Mouse (Mus musculus): ENCODE measurements around the gene Kmt2c. TPM values are rescaled to one million over a fixed set of nuclear protein-coding genes. Genes with fewer than 3 reads are reported as not detected.
A peak's percentile ranks its signal among the peaks of the same experiment; 100 is the strongest.

Kmt2c gene
- polyA plus RNA-seq, 1 experiment from 2014 or later, result 19.2 TPM

- Histone ChIP-seq H3K9me3 (ENCODE audit: control insufficient read depth, low read length) (no peaks in the 10 kb centered on the region), H3K27me3 (ENCODE audit: control insufficient read depth, insufficient read depth, low read length) (no peaks in the 10 kb centered on the region), H3K4me3 (ENCODE audit: low read depth, low read length) (no peak overlapping the region), H3K4me2 (no peak overlapping the region), H3K9ac (ENCODE audit: low read length) (no peak overlapping the region), H3K4me1 (ENCODE audit: control insufficient read depth, insufficient read depth, low read length) (no peaks in the 10 kb centered on the region), H3K27ac (ENCODE audit: low read depth, low read length) (no peak overlapping the region), H3K36me3 (ENCODE audit: control insufficient read depth, insufficient read depth, low read length) (peaks cover 9% of the 10 kb centered on the region)
- ATAC-seq (ENCODE audit: low FRiP score) (no peak), DNase-seq (ENCODE audit: low spot score, missing footprints) (peak; percentile 66)
- WGBS, result 94% methylated on average over 4 of the region's 4 CpGs
Observed at GRCm38 (mm10) chr5:25268258-25268888, 230.2 kb downstream of the Kmt2c start.

- Histone ChIP-seq H3K4me3 (ENCODE audit: low read depth, low read length) (no peak overlapping the region), H3K9ac (ENCODE audit: low read length) (no peak overlapping the region), H3K27me3 (ENCODE audit: control insufficient read depth, insufficient read depth, low read length) (no peaks in the 10 kb centered on the region), H3K36me3 (ENCODE audit: control insufficient read depth, insufficient read depth, low read length) (peaks cover 14% of the 10 kb centered on the region), H3K27ac (ENCODE audit: low read depth, low read length) (no peak overlapping the region), H3K4me1 (ENCODE audit: control insufficient read depth, insufficient read depth, low read length) (no peaks in the 10 kb centered on the region), H3K4me2 (no peak overlapping the region), H3K9me3 (ENCODE audit: control insufficient read depth, low read length) (no peaks in the 10 kb centered on the region)
- DNase-seq (ENCODE audit: low spot score, missing footprints) (peak; percentile 71), ATAC-seq (ENCODE audit: low FRiP score) (no peak)
- WGBS, result 88% methylated on average over 7 of the region's 7 CpGs
Observed at GRCm38 (mm10) chr5:25262266-25262665, 236.3 kb downstream of the Kmt2c start.

GRCm38 (mm10) chr5:25261452-25261851, 237.1 kb downstream of the Kmt2c start:
- Histone ChIP-seq H3K27me3 (ENCODE audit: control insufficient read depth, insufficient read depth, low read length) (no peaks in the 10 kb centered on the region), H3K36me3 (ENCODE audit: control insufficient read depth, insufficient read depth, low read length) (peaks cover 14% of the 10 kb centered on the region), H3K4me2 (no peak overlapping the region), H3K9me3 (ENCODE audit: control insufficient read depth, low read length) (no peaks in the 10 kb centered on the region), H3K9ac (ENCODE audit: low read length) (no peak overlapping the region), H3K4me3 (ENCODE audit: low read depth, low read length) (no peak overlapping the region), H3K27ac (ENCODE audit: low read depth, low read length) (no peak overlapping the region), H3K4me1 (ENCODE audit: control insufficient read depth, insufficient read depth, low read length) (no peaks in the 10 kb centered on the region)
- ATAC-seq (ENCODE audit: low FRiP score) (no peak), DNase-seq (ENCODE audit: low spot score, missing footprints) (peak; percentile 66)
- WGBS, result 90% methylated on average over 6 of the region's 6 CpGs

- H3K27ac ChIP-seq (ENCODE audit: low read depth, low read length), result no peak overlapping the region
- H3K4me1 ChIP-seq (ENCODE audit: control insufficient read depth, insufficient read depth, low read length), result no peaks in the 10 kb centered on the region
- no peaks in the 10 kb centered on the region for H3K9me3 ChIP-seq (ENCODE audit: control insufficient read depth, low read length)
- DNase-seq (ENCODE audit: low spot score, missing footprints) (peak; percentile 21), ATAC-seq (ENCODE audit: low FRiP score) (no peak)
- H3K27me3 ChIP-seq (ENCODE audit: control insufficient read depth, insufficient read depth, low read length), result no peaks in the 10 kb centered on the region
- peaks cover 10% of the 10 kb centered on the region for H3K36me3 ChIP-seq (ENCODE audit: control insufficient read depth, insufficient read depth, low read length)
- WGBS, result 87% methylated on average over 2 of the region's 2 CpGs
- H3K9ac ChIP-seq (ENCODE audit: low read length), result no peak overlapping the region
- H3K4me2 ChIP-seq, result no peak overlapping the region
- H3K4me3 ChIP-seq (ENCODE audit: low read depth, low read length), result no peak overlapping the region
Observed at GRCm38 (mm10) chr5:25256686-25257085, 241.9 kb downstream of the Kmt2c start.

GRCm38 (mm10) chr5:25254491-25254890, 244.1 kb downstream of the Kmt2c start:
- peak; percentile 53 for DNase-seq (ENCODE audit: low spot score, missing footprints)
- H3K9ac ChIP-seq (ENCODE audit: low read length), result no peak overlapping the region
- H3K36me3 ChIP-seq (ENCODE audit: control insufficient read depth, insufficient read depth, low read length), result peaks cover 17% of the 10 kb centered on the region
- H3K4me2 ChIP-seq, result no peak overlapping the region
- no peaks in the 10 kb centered on the region for H3K4me1 ChIP-seq (ENCODE audit: control insufficient read depth, insufficient read depth, low read length)
- no peak overlapping the region for H3K4me3 ChIP-seq (ENCODE audit: low read depth, low read length)
- 94% methylated on average over 4 of the region's 4 CpGs for WGBS
- H3K27ac ChIP-seq (ENCODE audit: low read depth, low read length), result no peak overlapping the region
- no peaks in the 10 kb centered on the region for H3K27me3 ChIP-seq (ENCODE audit: control insufficient read depth, insufficient read depth, low read length)
- no peaks in the 10 kb centered on the region for H3K9me3 ChIP-seq (ENCODE audit: control insufficient read depth, low read length)
- no peak for ATAC-seq (ENCODE audit: low FRiP score)

- Histone ChIP-seq H3K27me3 (ENCODE audit: control insufficient read depth, insufficient read depth, low read length) (no peaks in the 10 kb centered on the region), H3K9me3 (ENCODE audit: control insufficient read depth, low read length) (no peaks in the 10 kb centered on the region), H3K4me3 (ENCODE audit: low read depth, low read length) (no peak overlapping the region), H3K36me3 (ENCODE audit: control insufficient read depth, insufficient read depth, low read length) (peaks cover 12% of the 10 kb centered on the region), H3K4me2 (no peak overlapping the region), H3K27ac (ENCODE audit: low read depth, low read length) (no peak overlapping the region), H3K4me1 (ENCODE audit: control insufficient read depth, insufficient read depth, low read length) (no peaks in the 10 kb centered on the region), H3K9ac (ENCODE audit: low read length) (no peak overlapping the region)
- DNase-seq (ENCODE audit: low spot score, missing footprints) (peak; percentile 57), ATAC-seq (ENCODE audit: low FRiP score) (no peak)
- 92% methylated on average over 8 of the region's 8 CpGs for WGBS
Observed at GRCm38 (mm10) chr5:25252825-25253544, 245.6 kb downstream of the Kmt2c start.

GRCm38 (mm10) chr5:25252423-25252822, 246.2 kb downstream of the Kmt2c start:
- WGBS, result 91% methylated on average over 2 of the region's 2 CpGs
- no peak overlapping the region for H3K4me2 ChIP-seq
- no peaks in the 10 kb centered on the region for H3K4me1 ChIP-seq (ENCODE audit: control insufficient read depth, insufficient read depth, low read length)
- no peak overlapping the region for H3K4me3 ChIP-seq (ENCODE audit: low read depth, low read length)
- H3K27ac ChIP-seq (ENCODE audit: low read depth, low read length), result no peak overlapping the region
- no peaks in the 10 kb centered on the region for H3K9me3 ChIP-seq (ENCODE audit: control insufficient read depth, low read length)
- no peak overlapping the region for H3K9ac ChIP-seq (ENCODE audit: low read length)
- peaks cover 12% of the 10 kb centered on the region for H3K36me3 ChIP-seq (ENCODE audit: control insufficient read depth, insufficient read depth, low read length)
- H3K27me3 ChIP-seq (ENCODE audit: control insufficient read depth, insufficient read depth, low read length), result no peaks in the 10 kb centered on the region
- no peak for ATAC-seq (ENCODE audit: low FRiP score)
- DNase-seq (ENCODE audit: low spot score, missing footprints), result peak; percentile 62

GRCm38 (mm10) chr5:25247036-25247435, 251.5 kb downstream of the Kmt2c start:
- H3K9me3 ChIP-seq (ENCODE audit: control insufficient read depth, low read length), result no peaks in the 10 kb centered on the region
- peaks cover 8% of the 10 kb centered on the region for H3K36me3 ChIP-seq (ENCODE audit: control insufficient read depth, insufficient read depth, low read length)
- no peak overlapping the region for H3K4me2 ChIP-seq
- DNase-seq (ENCODE audit: low spot score, missing footprints) (no peak), ATAC-seq (ENCODE audit: low FRiP score) (no peak)
- H3K27ac ChIP-seq (ENCODE audit: low read depth, low read length), result no peak overlapping the region
- 83% methylated on average over 3 of the region's 3 CpGs for WGBS
- no peak overlapping the region for H3K9ac ChIP-seq (ENCODE audit: low read length)
- no peaks in the 10 kb centered on the region for H3K27me3 ChIP-seq (ENCODE audit: control insufficient read depth, insufficient read depth, low read length)
- no peaks in the 10 kb centered on the region for H3K4me1 ChIP-seq (ENCODE audit: control insufficient read depth, insufficient read depth, low read length)
- H3K4me3 ChIP-seq (ENCODE audit: low read depth, low read length), result no peak overlapping the region

- no peak overlapping the region for H3K9ac ChIP-seq (ENCODE audit: low read length)
- H3K4me1 ChIP-seq (ENCODE audit: control insufficient read depth, insufficient read depth, low read length), result no peaks in the 10 kb centered on the region
- ATAC-seq (ENCODE audit: low FRiP score) (no peak), DNase-seq (ENCODE audit: low spot score, missing footprints) (peak; percentile 62)
- H3K27ac ChIP-seq (ENCODE audit: low read depth, low read length), result no peak overlapping the region
- H3K27me3 ChIP-seq (ENCODE audit: control insufficient read depth, insufficient read depth, low read length), result no peaks in the 10 kb centered on the region
- H3K36me3 ChIP-seq (ENCODE audit: control insufficient read depth, insufficient read depth, low read length), result peaks cover 7% of the 10 kb centered on the region
- 76% methylated on average over 1 of the region's 1 CpGs for WGBS
- H3K4me3 ChIP-seq (ENCODE audit: low read depth, low read length), result no peak overlapping the region
- no peak overlapping the region for H3K4me2 ChIP-seq
- H3K9me3 ChIP-seq (ENCODE audit: control insufficient read depth, low read length), result no peaks in the 10 kb centered on the region
Observed at GRCm38 (mm10) chr5:25246473-25246865, 252.1 kb downstream of the Kmt2c start.
